Mouse (Mus musculus): ENCODE data around the gene Hnrnpd. TPM values are rescaled to one million over a fixed set of nuclear protein-coding genes. Genes with fewer than 3 reads are reported as not detected.

Hnrnpd gene
- polyA plus RNA-seq, 1 experiment from 2014 or later: 196 TPM

DNA sequence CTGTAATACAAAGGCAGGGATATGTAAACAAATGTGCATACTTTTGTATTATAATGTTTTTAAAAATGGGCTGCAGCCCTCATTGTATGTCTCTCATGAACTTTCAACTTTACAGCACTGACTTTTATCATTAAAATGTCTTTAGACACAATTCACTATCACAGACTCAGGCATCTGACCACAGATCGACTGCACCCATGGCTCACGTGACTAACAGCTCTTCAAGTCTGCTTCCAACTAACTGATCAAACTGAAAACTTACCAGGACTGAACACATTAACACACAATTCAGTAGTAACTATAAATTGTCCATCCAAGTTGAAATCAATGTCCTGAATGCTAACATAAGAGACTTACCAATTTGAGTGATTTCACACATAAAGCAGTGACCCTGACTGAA is 18.8 kb downstream of the Hnrnpd start:
- WGBS: 65% methylated on average over 2 of the region's 2 CpGs
- Histone ChIP-seq H3K27me3 (ENCODE audit: insufficient read depth, low read length) (no peaks in the 10 kb centered on the region), H3K9ac (no peak overlapping the region), H3K9me3 (ENCODE audit: low read depth, low read length) (no peaks in the 10 kb centered on the region), H3K4me1 (ENCODE audit: insufficient read depth) (no peaks in the 10 kb centered on the region), H3K27ac (ENCODE audit: low read depth) (no peak overlapping the region), H3K4me2 (no peak overlapping the region), H3K4me3 (ENCODE audit: low read depth, low read length) (no peak overlapping the region), H3K36me3 (ENCODE audit: insufficient read depth) (peaks cover 71% of the 10 kb centered on the region)
- ATAC-seq (ENCODE audit: insufficient read depth): no peak
- no peak for DNase-seq
- TF ChIP-seq CTCF (IDR thresholded peaks at IDR 0.05; ENCODE audit: low read depth): no peak

DNA sequence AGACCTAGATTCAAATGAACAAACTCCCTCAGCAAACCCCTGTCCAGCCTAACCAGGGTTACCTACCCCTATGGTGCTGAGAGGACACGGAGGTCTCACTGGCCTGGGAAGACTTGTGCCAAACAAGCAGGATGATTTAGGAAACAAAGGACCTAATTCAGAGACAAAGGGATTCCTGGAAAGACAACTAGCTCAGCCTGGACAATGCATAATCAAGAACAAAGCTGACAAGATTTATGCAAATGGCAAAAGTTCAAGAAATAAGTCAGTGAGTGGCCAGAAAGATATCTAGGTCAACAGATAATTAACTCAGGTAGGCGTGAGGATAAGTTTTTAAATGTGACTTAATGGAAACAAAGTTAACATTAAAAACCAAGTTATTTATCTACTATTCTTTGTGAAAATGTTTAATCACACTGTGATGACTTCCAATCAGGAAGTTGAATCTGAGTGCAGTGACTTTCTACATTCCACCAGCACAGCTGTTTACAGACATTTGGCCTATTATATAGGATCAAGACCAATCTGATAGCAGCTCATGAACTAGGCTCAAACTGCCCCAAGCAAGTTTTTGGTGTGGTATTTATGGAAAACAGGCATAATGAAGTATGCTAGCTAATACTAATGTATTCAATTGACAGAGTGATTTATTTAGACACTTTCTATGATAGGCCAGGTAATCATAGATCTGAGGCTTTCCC is 19.4 kb downstream of the Hnrnpd start:
- no peak for ATAC-seq (ENCODE audit: insufficient read depth)
- peak; percentile 32 for DNase-seq
- WGBS: 76% methylated on average over 2 of the region's 2 CpGs
- Histone ChIP-seq H3K4me3 (ENCODE audit: low read depth, low read length) (no peak overlapping the region), H3K4me1 (ENCODE audit: insufficient read depth) (no peaks in the 10 kb centered on the region), H3K36me3 (ENCODE audit: insufficient read depth) (peaks cover 66% of the 10 kb centered on the region), H3K4me2 (no peak overlapping the region), H3K9me3 (ENCODE audit: low read depth, low read length) (no peaks in the 10 kb centered on the region), H3K9ac (no peak overlapping the region), H3K27me3 (ENCODE audit: insufficient read depth, low read length) (no peaks in the 10 kb centered on the region), H3K27ac (ENCODE audit: low read depth) (no peak overlapping the region)
- TF ChIP-seq CTCF (IDR thresholded peaks at IDR 0.05; ENCODE audit: low read depth): no peak

DNA sequence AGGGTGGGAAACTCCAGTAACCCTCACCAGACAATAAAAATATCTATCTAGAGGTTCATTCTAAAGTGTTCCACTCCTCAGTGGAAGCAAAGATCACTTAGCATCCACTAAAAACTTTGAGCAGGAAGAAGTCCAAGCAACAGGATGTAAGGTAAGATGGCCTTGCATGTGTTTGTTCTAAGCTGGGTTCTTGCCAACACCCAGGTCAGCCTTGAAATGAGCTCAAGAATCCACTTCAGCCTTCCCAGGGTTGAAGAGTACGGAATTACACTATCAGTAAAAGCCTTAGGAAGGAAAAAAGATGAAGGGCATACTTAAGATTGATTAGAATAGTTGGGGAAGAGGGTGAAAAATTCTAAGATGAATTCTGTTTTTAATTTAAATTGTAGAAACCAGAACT is 20.1 kb downstream of the Hnrnpd start:
- H3K27ac ChIP-seq (ENCODE audit: low read depth): no peak overlapping the region
- peak; percentile 48 for DNase-seq
- H3K27me3 ChIP-seq (ENCODE audit: insufficient read depth, low read length): no peaks in the 10 kb centered on the region
- TF ChIP-seq CTCF (IDR thresholded peaks at IDR 0.05; ENCODE audit: low read depth): no peak
- no peaks in the 10 kb centered on the region for H3K4me1 ChIP-seq (ENCODE audit: insufficient read depth)
- 53% methylated on average over 1 of the region's 1 CpGs for WGBS
- H3K4me3 ChIP-seq (ENCODE audit: low read depth, low read length): no peak overlapping the region
- ATAC-seq (ENCODE audit: insufficient read depth): no peak
- no peak overlapping the region for H3K4me2 ChIP-seq
- no peaks in the 10 kb centered on the region for H3K9me3 ChIP-seq (ENCODE audit: low read depth, low read length)
- H3K36me3 ChIP-seq (ENCODE audit: insufficient read depth): peaks cover 58% of the 10 kb centered on the region
- H3K9ac ChIP-seq: no peak overlapping the region

DNA sequence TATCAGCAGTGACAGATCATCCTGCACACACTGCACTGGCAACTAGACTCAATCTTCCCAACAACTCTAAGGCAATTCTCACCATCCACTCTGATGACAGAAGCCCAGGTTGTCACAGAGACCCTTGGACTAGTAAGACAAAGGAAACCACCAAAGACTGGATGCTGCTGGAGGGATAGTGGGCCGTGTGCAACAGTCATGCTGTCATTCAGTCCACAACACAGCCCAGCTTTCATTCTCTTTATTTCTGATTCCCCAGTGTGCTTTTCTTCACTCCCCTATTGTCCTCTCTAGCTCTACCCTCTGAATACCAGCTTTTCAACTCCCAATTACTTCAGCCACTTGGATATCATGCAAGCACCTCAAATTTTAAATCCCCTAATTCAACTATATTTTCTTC is 24.9 kb downstream of the Hnrnpd start:
- no peak for TF ChIP-seq CTCF (IDR thresholded peaks at IDR 0.05; ENCODE audit: low read depth)
- WGBS: 50% methylated on average over 1 of the region's 1 CpGs
- Histone ChIP-seq H3K9ac (no peak overlapping the region), H3K36me3 (ENCODE audit: insufficient read depth) (peaks cover 17% of the 10 kb centered on the region; the same call in 1 of the 2 replicates), H3K4me3 (ENCODE audit: low read depth, low read length) (no peak overlapping the region), H3K9me3 (ENCODE audit: low read depth, low read length) (no peaks in the 10 kb centered on the region), H3K4me1 (ENCODE audit: insufficient read depth) (no peaks in the 10 kb centered on the region), H3K27me3 (ENCODE audit: insufficient read depth, low read length) (no peaks in the 10 kb centered on the region), H3K4me2 (no peak overlapping the region), H3K27ac (ENCODE audit: low read depth) (no peak overlapping the region)
- ATAC-seq (ENCODE audit: insufficient read depth) (no peak), DNase-seq (no peak)

DNA sequence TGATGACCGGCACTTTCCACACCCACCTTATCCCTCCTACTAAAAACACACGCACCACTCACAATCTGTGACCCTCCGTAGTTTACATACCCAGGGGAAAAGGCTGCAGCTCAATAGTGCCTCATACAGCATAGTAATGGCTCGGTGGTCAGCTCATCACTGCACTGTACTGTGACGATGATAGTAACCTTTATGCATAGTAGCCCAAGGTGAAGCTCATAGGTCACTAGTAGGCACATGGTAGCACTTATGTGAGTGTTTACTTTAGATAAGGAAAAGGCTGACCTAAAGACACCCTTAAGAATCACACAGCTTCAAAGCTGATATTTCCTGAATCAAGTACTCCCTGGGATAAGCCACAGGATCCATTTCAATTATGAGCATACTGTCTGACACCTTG is 26.2 kb downstream of the Hnrnpd start:
- Histone ChIP-seq H3K4me1 (ENCODE audit: insufficient read depth) (no peaks in the 10 kb centered on the region), H3K27me3 (ENCODE audit: insufficient read depth, low read length) (no peaks in the 10 kb centered on the region), H3K36me3 (ENCODE audit: insufficient read depth) (peaks cover 5% of the 10 kb centered on the region; the same call in 1 of the 2 replicates), H3K9ac (no peak overlapping the region), H3K9me3 (ENCODE audit: low read depth, low read length) (no peaks in the 10 kb centered on the region), H3K4me2 (no peak overlapping the region), H3K4me3 (ENCODE audit: low read depth, low read length) (no peak overlapping the region), H3K27ac (ENCODE audit: low read depth) (no peak overlapping the region)
- no peak for DNase-seq
- 63% methylated on average over 5 of the region's 5 CpGs for WGBS
- TF ChIP-seq CTCF (IDR thresholded peaks at IDR 0.05; ENCODE audit: low read depth): no peak
- no peak for ATAC-seq (ENCODE audit: insufficient read depth)

DNA sequence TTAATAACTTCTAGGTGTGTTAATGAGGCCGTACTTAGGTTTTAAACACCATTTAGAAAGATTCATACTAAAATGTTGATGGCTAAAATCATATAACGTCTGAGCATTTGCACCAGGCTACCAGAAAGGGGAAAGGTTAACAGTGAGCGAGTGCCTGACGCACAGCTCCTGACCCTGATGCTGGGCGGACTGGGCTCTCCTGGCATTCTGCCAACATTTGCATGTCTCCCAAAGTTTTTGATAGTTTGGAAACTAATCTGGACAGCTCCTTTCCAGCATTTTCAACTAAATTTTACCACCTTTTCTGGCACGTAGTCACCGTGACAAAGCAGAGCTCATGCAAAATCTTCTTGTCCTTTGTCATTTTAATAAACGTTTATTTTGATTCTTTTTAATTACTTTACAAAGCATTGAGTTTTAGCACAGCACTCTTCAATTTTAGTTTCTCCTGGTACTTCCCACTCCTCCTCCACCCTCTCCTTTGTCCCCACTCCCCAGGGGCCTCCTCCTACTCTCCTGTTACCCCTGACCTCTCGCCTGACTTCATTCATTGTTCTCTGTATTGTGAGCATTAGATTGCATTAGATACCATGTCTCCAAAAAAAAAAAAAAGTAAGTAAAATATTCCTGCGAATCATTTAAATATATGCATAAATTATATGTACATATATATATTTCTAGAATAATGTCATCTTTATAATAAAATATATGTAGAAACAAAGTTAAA is 36.8 kb downstream of the Hnrnpd start:
- H3K4me1 ChIP-seq (ENCODE audit: insufficient read depth): no peaks in the 10 kb centered on the region
- peak; percentile 71 for DNase-seq

DNA sequence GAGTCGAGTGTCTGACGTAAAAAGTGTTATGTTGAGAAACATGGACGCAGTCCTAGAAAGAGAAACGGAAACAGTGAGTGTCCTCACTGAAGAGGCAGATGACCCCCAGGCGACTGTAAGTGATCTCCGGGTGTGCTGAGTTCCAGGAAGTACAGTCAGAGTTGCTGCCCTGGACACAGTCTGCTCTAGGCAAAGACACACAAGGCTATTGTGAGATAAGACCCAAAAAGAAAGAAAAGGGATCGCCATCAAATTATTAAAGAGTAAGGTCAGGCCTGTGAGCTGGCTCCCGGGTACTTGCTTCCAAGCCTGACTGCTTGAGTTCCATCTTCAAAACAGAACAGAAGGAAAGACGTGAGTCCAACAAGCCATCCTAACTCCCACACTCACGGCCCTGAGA is 37.5 kb downstream of the Hnrnpd start:
- no peak overlapping the region for H3K9ac ChIP-seq
- ATAC-seq (ENCODE audit: insufficient read depth): no peak
- no peak for TF ChIP-seq CTCF (IDR thresholded peaks at IDR 0.05; ENCODE audit: low read depth)
- H3K9me3 ChIP-seq (ENCODE audit: low read depth, low read length): peaks cover 8% of the 10 kb centered on the region; the same call in 1 of the 2 replicates
- WGBS: 60% methylated on average over 10 of the region's 10 CpGs
- no peak overlapping the region for H3K27ac ChIP-seq (ENCODE audit: low read depth)
- H3K4me3 ChIP-seq (ENCODE audit: low read depth, low read length): no peak overlapping the region
- H3K27me3 ChIP-seq (ENCODE audit: insufficient read depth, low read length): no peaks in the 10 kb centered on the region
- H3K4me2 ChIP-seq: no peak overlapping the region
- H3K4me1 ChIP-seq (ENCODE audit: insufficient read depth): no peaks in the 10 kb centered on the region
- no peaks in the 10 kb centered on the region for H3K36me3 ChIP-seq (ENCODE audit: insufficient read depth)
- DNase-seq: no peak

More for the DNA sequence above, 36.8 kb downstream of the Hnrnpd start:
- Histone ChIP-seq H3K27me3 (ENCODE audit: insufficient read depth, low read length) (no peaks in the 10 kb centered on the region), H3K9ac (no peak overlapping the region), H3K4me3 (ENCODE audit: low read depth, low read length) (no peak overlapping the region), H3K4me2 (no peak overlapping the region), H3K9me3 (ENCODE audit: low read depth, low read length) (peaks cover 8% of the 10 kb centered on the region; the same call in 1 of the 2 replicates), H3K27ac (ENCODE audit: low read depth) (no peak overlapping the region), H3K36me3 (ENCODE audit: insufficient read depth) (no peaks in the 10 kb centered on the region)
- no peak for TF ChIP-seq CTCF (IDR thresholded peaks at IDR 0.05; ENCODE audit: low read depth)
- 46% methylated on average over 10 of the region's 10 CpGs for WGBS
- ATAC-seq (ENCODE audit: insufficient read depth): no peak
